Mouse (Mus musculus) C2C12 (cell line): ENCODE data around the gene Gm12216.

Experiments used
- CEBPB ChIP-seq: IDR thresholded peaks from one replicate; pipeline ENCODE4 v1.6.1; 2011; ENCODE audit warnings: low read depth, mild to moderate bottlenecking, control low read depth, moderate library complexity
- CTCF ChIP-seq: IDR thresholded peaks from one replicate; pipeline ENCODE4 v1.5.1; 2011; ENCODE audit not compliant: control insufficient read depth, insufficient read depth, insufficient read length
- FOSL1 ChIP-seq: IDR thresholded peaks from one replicate; pipeline ENCODE4 v1.8.0; 2011; ENCODE audit warnings: mild to moderate bottlenecking, low read length; ENCODE audit not compliant: poor library complexity, insufficient read depth, severe bottlenecking
- MAX ChIP-seq: IDR thresholded peaks from one replicate; pipeline ENCODE4 v1.6.1; 2011; ENCODE audit warnings: mild to moderate bottlenecking, control low read depth
- MYOD1 ChIP-seq: IDR thresholded peaks from one replicate; pipeline ENCODE4 v1.6.1; 2011; ENCODE audit warnings: low read depth; ENCODE audit not compliant: control insufficient read depth, insufficient read length
- MYOG ChIP-seq: IDR thresholded peaks from one replicate; pipeline ENCODE4 v1.6.1; 2011; ENCODE audit not compliant: control insufficient read depth, insufficient read length; ENCODE audit errors: extremely low read depth
- USF1 ChIP-seq: IDR thresholded peaks from one replicate; pipeline ENCODE4 v1.6.1; 2011; ENCODE audit warnings: low read depth, mild to moderate bottlenecking, control low read depth, moderate library complexity

DNA sequence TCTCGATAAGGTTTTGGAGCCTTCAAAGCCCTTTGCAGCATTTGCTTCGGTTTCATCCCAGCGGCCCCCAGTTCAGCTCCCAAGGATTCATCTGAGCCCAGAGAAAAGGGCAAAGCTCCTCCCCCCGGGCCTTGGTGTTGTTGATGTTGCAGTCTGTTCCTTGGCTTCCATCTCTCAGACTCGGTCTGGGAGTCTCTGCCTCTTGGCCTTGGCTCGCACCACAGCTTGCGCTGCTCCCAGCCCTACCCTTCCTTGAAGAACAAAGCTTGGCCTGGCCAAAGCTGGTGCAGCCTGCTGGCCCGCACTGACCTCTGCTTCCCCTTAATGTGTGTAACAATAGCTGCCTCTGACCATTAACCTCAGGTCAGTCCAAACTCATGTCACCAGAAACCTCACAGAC is 70.9 kb downstream of the Gm12216 start:
- TF ChIP-seq CTCF (no peak), MAX (no peak), FOSL1 (no peak), CEBPB (no peak), USF1 (no peak), MYOG (no peak), MYOD1 (no peak)
